Mouse (Mus musculus): Measurements from ENCODE around the gene Bcar1.

GRCm38 (mm10) chr8:111735335-111735761 lies 8.3 kb downstream of the Bcar1 start:
- no peak for TF ChIP-seq POLR2A (IDR thresholded peaks at IDR 0.05; ENCODE audit: insufficient read depth, low read depth, low read length)
- TF ChIP-seq CTCF (IDR thresholded peaks at IDR 0.05; ENCODE audit: insufficient read depth, low read depth, low read length), result no peak

All from olfactory bulb, adult 2 months (tissue).